Mouse (Mus musculus): ENCODE data around the gene Flot1.

The Flot1 gene

DNA sequence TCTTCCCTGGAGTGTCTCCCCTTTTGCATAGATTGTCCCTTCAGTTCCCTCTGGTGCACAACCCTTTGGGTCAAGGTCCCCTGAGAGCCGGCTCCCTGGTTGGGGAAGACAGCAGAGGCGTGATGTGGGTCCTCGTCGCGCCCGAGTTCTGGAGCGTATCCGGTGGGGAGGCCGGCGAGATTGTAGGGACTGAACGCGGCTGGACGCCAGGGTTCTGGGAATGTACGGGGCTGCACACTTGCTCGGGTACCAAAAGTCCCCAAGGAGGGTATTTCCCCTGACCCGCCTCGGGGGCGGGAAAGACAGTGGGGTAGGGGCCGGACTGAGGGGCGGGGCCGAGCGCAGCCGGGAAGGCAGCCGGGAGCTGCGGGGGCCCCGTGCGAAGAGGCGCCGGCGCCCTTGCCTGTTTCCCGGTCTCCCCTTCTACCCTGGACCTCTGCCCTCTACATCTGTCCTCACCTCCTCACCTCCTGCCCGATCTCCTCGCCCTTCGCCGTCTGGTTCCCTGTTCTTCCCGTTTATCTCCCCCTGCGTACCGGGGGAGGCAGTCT, 43.3 kb downstream of the Flot1 start:
- DNase-seq (ENCODE audit: inconsistent age in 2 of 2, low spot score in 1 of 2): peak in 1 of 2 experiments; percentile 87

DNA sequence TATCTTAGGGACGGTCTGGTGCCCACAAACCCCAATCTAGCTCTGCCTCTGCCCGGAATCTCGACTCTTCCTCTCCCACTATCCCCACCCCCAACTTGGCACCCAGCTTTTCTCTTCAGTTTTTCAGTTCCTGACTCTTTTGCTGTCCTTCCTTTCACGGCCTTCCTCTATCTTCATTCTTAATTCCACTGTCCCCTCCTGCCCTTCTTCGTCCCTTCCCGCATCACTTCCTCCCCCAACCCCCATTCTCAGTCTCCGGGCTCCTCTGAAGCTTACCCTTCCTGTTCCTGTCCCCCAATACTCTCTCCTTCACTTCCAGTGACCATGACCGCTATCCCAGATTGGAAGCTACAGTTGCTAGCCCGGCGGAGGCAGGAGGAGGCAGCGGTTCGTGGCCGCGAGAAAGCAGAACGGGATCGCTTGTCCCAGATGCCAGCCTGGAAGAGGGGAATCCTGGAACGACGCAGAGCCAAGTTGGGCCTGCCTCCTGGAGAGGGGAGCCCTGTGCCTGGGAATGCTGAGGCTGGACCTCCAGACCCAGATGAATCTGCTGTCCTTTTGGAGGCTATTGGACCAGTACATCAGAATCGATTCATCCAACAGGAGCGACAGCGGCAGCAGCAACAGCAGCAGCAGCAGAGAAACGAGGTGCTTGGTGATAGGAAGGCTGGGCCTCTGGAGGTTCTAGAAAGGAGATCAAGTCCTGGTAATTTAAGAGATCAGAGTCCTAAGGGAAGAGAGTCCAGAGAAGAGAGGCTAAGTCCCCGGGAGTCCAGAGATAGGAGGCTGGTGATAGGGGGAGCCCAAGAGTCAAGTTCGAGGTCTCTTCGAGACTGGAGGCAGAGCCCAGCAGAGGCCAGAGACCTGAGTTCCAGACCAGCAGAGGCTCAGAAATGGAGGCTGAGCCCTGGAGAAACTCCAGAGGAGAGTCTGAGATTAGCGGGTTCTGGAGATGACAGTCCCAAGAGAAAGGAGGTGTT, 44.2 kb downstream of the Flot1 start:
- peak; percentile 62 to 89 for DNase-seq (ENCODE audit: inconsistent age in 2 of 2, low spot score in 1 of 2)

DNA sequence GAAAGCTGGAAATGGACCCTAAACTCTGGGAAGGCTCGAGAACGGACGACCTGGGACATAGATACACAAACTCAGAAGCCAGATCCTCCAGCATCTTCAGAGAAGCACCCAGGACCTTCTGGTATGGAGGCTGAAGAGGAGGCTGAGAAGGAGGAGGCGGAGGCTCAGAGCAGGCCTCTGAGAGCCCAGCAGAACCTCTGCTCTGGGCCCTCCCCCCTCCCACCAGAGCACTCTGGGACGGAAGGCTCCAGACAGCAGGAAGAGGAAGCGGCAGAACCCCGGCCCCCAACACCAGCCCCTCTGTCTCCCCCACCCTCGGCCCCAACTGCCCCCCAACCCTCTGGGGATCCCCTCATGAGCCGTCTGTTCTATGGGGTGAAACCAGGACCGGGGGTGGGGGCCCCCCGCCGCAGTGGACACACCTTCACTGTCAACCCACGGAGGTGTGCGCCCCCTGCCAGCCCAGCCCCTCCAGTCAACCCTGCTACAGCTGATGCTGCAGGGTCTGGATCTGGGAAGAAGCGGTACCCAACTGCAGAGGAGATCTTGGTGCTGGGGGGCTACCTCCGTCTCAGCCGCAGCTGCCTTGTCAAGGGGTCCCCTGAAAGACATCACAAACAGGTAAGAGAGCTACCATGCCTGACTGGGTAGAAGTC, 45.3 kb downstream of the Flot1 start:
- peak; percentile 45 to 74 for DNase-seq (ENCODE audit: inconsistent age in 2 of 2, low spot score in 1 of 2)

DNA sequence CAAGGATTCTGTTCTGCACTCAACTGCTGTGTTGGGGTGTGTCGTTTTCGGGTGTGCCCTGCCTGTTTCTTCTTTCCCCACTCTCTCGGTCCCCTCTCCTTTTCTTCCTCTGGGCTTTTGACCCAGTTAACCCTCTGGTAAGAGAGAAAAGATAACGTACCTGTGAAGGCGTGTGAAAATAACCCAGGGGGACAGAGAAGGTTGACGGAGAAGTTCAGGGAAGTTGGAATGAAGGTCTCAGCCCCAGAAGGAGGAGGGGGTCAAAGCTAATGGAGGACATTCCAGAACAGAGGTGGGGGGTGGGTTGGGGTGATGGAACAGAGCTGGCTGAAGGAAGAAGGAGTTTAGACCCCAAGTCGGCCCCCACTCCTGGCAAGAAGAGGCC, 45.9 kb downstream of the Flot1 start:
- peak in 1 of 2 experiments; percentile 78 for DNase-seq (ENCODE audit: inconsistent age in 2 of 2, low spot score in 1 of 2)

DNA sequence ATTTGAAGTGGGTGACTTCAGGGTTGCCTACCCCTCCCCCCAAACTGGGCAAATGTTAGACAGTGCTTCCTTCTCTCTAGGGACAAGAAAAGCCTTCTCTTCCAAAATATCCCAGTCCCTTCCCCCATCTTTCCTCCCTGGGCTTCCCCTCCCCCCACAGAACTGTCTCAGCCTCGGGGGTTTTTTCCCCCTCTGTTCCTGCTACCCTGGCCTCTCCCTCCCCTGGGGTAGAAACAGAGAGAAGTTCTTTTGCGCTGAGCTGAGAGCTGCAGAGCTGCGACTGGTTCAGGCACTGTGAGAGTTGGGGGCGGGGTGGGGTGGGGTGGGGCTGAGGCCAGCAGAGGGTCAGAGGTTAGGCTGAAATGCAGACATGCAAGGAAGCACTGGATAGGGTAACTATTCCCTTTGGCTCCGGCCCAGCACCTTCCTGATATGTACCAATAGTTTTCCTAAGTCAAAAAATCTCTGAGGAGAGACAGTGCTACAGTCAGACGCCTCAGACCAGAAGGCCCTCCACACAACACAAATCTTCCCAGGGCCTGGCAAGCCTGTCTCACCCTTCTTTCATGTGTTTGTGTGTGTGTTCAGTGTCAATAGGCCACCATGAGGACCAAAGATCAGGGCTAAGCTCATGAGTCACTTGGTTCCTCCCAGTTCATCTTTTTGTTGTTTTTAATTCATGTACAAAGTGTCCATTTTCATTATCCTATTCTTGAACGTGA, 46.5 kb downstream of the Flot1 start:
- peak; percentile 58 to 86 for DNase-seq (ENCODE audit: inconsistent age in 2 of 2, low spot score in 1 of 2)

DNA sequence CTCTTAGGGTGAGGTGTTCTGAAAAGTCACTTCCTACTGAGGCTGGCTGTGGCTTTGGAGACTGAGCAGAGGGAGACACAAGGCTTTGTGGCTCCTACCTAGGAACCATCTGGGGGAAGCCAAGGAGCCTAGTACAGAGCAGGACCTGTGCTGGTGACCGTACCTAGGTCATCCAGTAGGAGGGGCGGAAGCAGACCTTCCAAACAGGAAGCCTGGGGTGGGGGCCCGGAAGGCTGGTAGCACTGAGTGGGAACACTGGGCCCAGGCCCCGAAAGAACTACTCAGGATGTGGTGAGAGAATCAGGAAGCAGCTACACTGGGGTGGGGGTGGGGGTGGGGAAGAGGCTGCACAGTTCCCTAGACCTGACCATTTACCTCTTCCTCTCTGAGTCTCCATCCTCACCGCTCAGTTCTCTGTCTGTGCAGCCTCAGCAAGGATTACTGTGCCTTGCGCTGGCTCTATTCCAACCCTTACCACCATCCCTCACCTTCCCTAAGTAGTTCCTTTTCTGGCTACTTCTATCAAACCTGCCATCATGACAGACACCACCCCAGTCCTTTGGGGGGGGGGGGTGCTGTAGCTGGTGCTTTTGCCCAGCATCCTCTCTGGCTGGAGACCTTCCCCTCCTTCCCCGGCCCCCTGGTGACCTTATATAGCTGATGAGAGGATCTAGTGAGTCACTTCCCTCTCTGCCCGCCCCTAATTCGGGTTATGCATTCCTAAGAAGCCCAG, 47.3 kb downstream of the Flot1 start:
- DNase-seq (ENCODE audit: inconsistent age in 2 of 2, low spot score in 1 of 2): peak; percentile 85 to 91

DNA sequence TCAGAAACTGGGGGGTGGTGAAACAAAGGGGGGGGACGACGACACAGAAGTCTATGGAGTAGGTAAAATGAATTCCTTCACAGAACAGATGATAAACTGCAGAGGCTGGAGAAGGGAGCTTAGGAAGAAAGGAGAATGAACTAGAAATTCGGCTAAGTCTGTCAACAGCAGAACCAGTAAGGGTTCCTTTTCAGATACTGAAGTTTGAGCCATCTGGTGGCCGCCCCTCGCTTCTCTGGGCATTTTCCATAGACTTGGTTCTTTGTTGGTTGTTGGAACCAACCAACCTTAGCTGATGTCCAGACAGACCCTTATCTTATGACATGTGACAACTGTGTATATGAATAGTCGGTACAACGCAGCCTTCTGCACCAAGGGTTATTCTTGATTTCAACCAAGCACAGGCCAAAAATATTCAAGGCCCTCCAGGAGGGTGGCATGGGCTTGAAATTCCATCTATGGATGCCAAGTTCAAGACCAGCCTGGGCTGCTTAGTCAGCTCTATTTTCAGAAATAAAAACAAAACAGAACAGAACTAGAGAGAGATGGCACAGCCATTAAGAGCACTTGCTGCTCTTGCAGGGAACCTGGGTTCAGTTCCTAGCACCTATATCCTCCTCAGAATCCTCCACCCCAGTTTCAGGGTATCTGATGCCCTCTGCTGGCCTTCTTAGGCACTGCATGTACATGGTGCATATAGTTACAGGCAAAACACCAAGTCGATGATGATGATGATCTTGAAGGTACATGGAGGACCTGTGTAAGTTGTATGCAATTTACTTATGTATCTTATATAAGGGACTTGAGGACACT, 48.1 kb downstream of the Flot1 start:
- DNase-seq (ENCODE audit: inconsistent age in 2 of 2, low spot score in 1 of 2): peak in 1 of 2 experiments; percentile 77

DNA sequence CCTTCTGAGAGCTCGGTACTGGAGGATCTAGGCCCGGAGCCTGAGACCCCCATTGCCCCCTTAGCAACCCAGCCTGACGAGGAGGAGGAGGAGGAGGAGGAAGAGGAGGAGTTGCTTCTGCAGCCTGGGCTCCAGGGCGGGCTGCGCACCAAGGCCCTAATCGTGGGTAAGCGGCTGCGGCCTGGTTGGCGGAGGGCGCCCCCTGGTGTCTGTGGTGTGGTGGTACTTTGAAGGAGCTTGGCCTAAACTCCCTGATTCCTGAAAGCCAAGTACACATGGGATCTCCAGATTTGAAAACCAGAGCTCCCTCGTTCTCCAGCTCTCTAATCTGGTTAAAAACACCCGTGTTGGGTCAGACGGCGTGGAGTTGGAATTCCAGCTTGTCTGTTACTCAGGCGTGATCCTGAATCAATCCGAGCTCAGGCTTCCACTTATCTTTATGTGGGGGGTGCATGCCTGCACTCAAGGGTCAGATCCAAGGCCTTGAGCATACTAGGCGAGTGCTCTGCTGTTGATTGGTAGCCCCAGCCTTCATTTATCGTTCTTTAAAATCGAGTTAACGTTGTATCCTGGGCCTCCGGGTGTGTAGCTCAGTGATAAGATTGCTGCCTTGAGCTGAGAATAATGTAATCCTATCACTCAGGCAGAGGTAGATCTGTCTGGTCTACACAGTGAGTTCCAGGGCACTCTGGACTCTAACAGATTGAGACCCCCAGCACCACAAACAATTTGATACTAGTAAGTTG, 50.9 kb downstream of the Flot1 start:
- peak; percentile 90 to 95 for DNase-seq (ENCODE audit: inconsistent age in 2 of 2, low spot score in 1 of 2)

DNA sequence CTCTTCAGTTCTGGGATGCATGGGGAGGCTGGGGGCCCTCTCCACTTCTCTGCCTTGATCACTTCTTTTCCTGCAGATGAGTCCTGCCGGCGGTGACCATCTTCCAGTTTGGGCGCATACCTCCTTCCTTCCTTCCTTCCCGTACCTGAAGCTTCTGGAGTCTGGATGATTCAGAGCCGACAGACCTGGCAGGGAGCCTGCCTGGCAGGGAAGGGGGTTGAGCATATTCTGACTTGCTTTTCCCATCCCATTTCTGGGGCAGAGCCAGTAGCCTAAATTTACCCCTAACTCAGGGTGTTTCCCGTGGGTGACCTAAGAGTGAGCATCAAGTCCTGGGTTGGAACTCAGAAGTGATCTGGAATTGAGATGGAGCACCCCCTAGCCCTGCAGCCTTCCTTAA, 51.7 kb downstream of the Flot1 start:
- peak in 1 of 2 experiments; percentile 61 for DNase-seq (ENCODE audit: inconsistent age in 2 of 2, low spot score in 1 of 2)

DNA sequence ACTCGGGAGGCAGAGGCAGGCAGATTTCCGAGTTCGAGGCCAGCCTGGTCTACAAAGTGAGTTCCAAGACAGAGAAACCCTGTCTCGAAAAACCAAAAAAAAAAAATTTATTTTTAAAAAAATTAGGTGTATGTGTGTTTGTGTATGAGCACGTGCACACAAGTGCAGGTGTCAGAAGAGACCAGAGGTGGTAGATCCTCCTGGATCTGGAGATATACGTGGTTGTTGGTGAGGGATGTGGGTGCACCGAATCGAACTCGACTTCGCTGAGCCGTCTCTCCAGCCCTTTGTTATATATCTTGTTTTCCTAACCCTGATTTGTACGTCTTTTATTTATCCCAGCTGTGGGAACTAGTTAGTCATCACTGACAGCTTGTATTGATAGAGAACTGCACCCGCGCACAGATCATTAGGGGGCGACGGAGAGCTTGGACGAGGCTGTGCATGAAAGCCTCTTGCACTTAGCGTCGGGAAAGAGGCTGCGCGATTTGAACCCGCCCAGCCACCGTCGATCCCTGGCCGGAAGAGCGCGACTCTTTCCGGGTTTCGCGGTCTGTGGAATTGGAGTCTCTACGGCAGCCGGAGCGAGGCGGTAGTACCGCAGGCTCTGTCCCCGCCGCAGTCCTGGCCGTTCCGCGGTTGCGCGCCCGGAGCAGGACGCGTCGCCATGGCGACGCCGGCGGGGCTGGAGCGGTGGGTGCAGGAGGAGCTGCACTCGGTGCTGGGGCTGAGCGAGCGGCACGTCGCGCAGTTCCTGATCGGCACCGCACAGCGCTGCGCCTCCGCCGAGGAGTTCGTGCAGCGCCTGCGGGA, 56.4 kb downstream of the Flot1 start, which contains the start of gene Dhx16:
Gene Dhx16 (plus strand): TSS at position 575 of the 813 bp plus-strand sequence.
- DNase-seq (ENCODE audit: inconsistent age in 2 of 2, low spot score in 1 of 2): peak; percentile 94 to 98

All from adrenal gland, adult (tissue).